Mouse (Mus musculus): ENCODE data around the gene Plppr1.

- TF ChIP-seq POLR2A (IDR thresholded peaks at IDR 0.05; ENCODE audit: control insufficient read depth in 1 of 2, insufficient read depth in 1 of 2, low read depth in 1 of 2, low read length in 2 of 2, poor library complexity in 1 of 2) (no peak), CTCF (IDR thresholded peaks at IDR 0.05 in 2 of 3, conservative IDR thresholded peaks at IDR 0.05 in 1 of 3; ENCODE audit: control insufficient read depth in 1 of 3, insufficient read depth in 1 of 3, low read depth in 2 of 3, low read length in 3 of 3, poor library complexity in 1 of 3, severe bottlenecking in 1 of 3) (no peak), TAL1 (IDR thresholded peaks at IDR 0.05; ENCODE audit: low read length) (no peak), ZNF384 (IDR thresholded peaks at IDR 0.05; ENCODE audit: low read depth, low read length) (no peak), GATA1 (IDR thresholded peaks at IDR 0.05; ENCODE audit: low read depth, low read length) (no peak)
Observed at GRCm38 (mm10) chr4:49072886-49073285, 13.8 kb downstream of the Plppr1 start.

Data from MEL (cell line).